Mouse (Mus musculus): ENCODE measurements around the gene Galnt14.

Galnt14 gene

DNA sequence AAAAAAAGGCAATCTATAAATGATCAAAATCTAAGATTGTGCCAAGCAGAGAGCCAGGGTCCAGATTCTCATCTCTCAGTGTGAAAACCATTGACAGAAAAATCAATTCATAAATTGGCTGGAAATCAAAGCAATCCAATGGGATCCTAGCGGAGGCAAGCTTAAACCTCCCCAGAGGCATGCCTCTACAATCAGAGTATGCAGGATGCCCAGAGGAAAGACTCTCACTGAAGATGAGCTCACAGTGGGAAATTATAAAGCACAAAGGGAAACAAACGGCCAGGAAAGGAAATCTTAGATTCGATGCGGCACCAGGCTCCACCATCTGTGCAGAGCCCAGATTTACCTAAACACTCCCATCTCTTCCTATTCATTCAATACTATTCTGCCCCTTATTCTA lies 220.7 kb downstream of the Galnt14 start:
- no peak for DNase-seq

- DNase-seq = peak; percentile 34
Measured at GRCm38 (mm10) chr17:73487792-73488191, 222.5 kb downstream of the Galnt14 start.

- no peak for DNase-seq
Measured at GRCm38 (mm10) chr17:73487380-73487779, 222.9 kb downstream of the Galnt14 start.

GRCm38 (mm10) chr17:73477096-73478076 lies 232.9 kb downstream of the Galnt14 start:
- DNase-seq = no peak

DNA sequence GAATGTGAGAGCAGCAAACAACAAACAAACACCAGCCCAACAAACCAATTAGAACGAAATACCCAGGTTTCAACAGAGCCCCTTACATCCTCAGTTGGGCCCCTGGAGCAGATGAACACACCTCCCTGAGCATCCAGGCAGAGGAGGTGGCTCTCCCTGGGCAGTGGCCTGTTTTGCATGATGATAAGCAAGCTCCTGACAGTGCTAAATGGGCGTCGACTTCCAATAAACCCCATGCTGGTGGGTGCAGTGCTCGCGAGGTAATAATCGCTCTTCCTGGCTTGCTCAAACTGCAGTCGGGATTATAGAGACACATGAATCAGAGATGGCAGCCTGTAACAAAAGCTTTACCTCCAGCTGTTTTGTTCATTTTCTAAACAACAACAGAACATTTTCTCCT lies 235.9 kb downstream of the Galnt14 start:
- DNase-seq = no peak

- DNase-seq = no peak
Measured at GRCm38 (mm10) chr17:73473012-73473411, 237.2 kb downstream of the Galnt14 start.

DNA sequence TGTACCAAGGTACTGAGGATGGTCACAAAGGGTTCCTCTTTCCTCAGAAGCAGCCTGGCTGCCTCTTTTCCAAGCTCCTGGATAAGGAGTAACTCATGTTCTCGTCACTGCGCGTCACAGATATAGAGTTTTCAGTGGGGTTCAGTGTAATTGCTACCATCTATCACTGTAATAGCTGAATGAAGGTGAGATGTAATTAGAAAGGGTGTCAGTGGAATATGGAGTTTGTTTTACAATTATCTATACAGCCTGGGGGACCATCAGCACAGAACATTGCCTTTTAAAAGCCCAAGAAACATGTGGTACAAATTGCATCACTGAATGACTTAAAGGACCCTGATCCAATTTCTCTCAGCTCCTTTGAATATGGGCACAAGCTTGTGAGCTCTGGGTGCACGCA lies 249.4 kb downstream of the Galnt14 start:
- no peak for DNase-seq

DNA sequence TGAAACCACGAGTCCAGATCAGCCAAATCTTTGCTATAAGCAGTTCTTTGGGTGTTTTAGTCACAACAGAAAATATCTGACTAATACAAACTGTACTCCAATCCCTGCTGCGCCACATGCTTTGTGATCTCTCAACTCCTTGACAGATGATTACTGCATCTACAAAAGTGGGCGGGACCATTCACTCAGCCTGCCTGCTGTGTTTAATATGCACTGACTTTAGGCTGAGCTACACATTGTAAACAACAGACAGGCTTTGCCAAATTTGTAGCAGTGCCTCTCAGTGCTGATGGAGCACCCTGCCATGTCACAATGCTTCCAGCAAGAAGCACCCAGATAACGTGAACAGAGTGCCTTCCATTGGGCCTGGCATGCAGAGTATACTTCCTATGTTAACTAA lies 251.5 kb downstream of the Galnt14 start:
- no peak for DNase-seq

DNA sequence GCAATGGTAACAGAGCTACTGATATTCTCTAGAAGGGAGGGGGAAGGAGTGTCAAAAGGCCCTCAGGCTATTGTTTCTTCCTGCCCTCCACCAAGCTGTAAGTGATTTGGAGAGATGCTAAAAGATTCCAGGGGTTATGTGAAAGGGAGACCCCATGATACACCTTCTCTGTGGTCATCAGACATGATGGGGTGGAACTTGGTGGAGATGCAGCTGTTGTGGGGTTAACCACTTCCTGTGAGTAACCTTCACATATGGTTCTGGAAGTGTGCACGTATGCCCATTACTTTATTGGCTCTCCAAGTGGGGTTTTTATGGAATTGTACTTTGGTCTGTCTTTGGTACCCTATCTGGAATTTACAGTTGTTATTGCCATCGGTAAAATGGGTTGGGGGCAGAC lies 253.7 kb downstream of the Galnt14 start:
- no peak for DNase-seq

DNA sequence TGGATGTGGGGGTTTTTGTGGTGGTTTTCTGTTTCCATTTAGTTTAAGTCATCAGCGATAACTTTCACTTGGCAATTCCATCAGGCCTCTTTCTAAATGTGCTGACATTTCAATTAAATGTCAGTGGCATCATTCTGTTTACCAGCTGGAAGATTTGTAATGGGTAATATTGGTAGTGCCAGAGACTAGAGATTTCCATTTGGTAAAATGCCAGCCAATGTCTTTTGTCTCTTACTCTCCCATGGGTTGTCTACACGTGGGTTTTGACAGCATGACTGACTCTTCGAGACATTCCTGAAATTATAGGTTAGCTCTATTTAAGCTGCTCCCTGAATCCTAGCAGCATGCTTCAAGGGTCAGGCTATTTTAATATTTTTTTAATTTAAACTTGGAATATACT lies 256.6 kb downstream of the Galnt14 start:
- no peak for DNase-seq

- DNase-seq = no peak
Measured at GRCm38 (mm10) chr17:73452151-73452760, 258.0 kb downstream of the Galnt14 start.

DNA sequence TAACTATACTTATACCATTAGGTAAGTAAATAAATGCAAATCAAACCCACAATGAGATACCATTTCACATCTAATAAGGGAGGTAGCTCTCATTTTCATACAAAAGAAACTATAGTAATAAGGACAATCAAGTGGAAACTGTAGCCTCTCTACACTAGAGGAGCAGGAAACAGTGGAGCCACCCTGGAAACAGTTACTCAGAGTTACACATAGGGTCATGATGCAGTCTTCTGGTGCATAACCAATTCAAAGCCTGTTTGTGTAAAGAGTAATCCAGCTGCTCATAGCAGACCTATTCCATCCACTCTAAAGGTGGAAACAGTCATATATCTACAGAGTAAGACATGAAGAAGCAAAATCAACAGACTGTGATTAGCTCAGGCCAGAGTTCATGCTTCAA lies 261.1 kb downstream of the Galnt14 start:
- no peak for DNase-seq

All from kidney, postnatal 14 days (tissue).